Mouse (Mus musculus): ENCODE data around the gene Nr4a1.

GRCm38 (mm10) chr15:101241236-101241635 is 12.8 kb upstream of the Nr4a1 start:
- TF ChIP-seq CTCF (IDR thresholded peaks at IDR 0.05; ENCODE audit: low read depth, low read length) (no peak), POLR2A (IDR thresholded peaks at IDR 0.05; ENCODE audit: insufficient read depth, low read length) (no peak)

All from ES-Bruce4 (cell line).